Mouse (Mus musculus) ES-E14 (cell line): Measurements from ENCODE around the gene Usp21. TPM values are rescaled to one million over a fixed set of nuclear protein-coding genes. Genes with fewer than 3 reads are reported as not detected.
A peak's percentile ranks its signal among the peaks of the same experiment; 100 is the strongest.

Source experiments
- DNase-seq: peaks from one replicate; pipeline ENCODE4 v3.0.0-alpha.2; 2013; ENCODE audit warnings: low read depth, low spot score
- H3K27ac ChIP-seq: 2 replicates; pipeline ENCODE4 v1.5.1; 2012; ENCODE audit warnings: low read depth, mild to moderate bottlenecking, low read length, moderate library complexity, mixed read lengths; ENCODE audit not compliant: poor library complexity, insufficient read depth, severe bottlenecking
- H3K36me3 ChIP-seq: 2 replicates; pipeline ENCODE4 v1.6.1; 2012; ENCODE audit warnings: mild to moderate bottlenecking, low read length, moderate library complexity, mixed read lengths; ENCODE audit not compliant: control insufficient read depth, poor library complexity, insufficient read depth, severe bottlenecking
- H3K4me1 ChIP-seq, 2 experiments: fragments of 150-350 bp in 1 of 2; sonication (generic) in 1 of 2; 2 replicates each; pipeline ENCODE4 v1.6.1; 2012; ENCODE audit warnings: low read length in 2 of 2, mild to moderate bottlenecking in 1 of 2, mixed read lengths in 1 of 2; ENCODE audit not compliant: control insufficient read depth in 2 of 2, insufficient read depth in 2 of 2, poor library complexity in 1 of 2
- H3K4me3 ChIP-seq, 2 experiments: fragments of 150-350 bp in 1 of 2; sonication (generic) in 1 of 2; 2 replicates each; pipeline ENCODE4 v1.5.1; 2012; ENCODE audit warnings: low read length in 2 of 2, low read depth in 1 of 2, mild to moderate bottlenecking in 1 of 2, mixed read lengths in 1 of 2; ENCODE audit not compliant: insufficient read depth in 1 of 2, poor library complexity in 1 of 2, severe bottlenecking in 1 of 2
- H3K9ac ChIP-seq: 2 replicates; pipeline ENCODE4 v1.6.1; 2012; ENCODE audit warnings: low read depth, mild to moderate bottlenecking, low read length, mixed read lengths; ENCODE audit not compliant: poor library complexity, insufficient read depth, severe bottlenecking
- H3K9me3 ChIP-seq: fragments of 150-350 bp; sonication (generic); 2 replicates; pipeline ENCODE4 v1.6.1; 2012; ENCODE audit warnings: low read depth, mild to moderate bottlenecking, low read length; ENCODE audit not compliant: control insufficient read depth, insufficient read depth
- CHD2 ChIP-seq: IDR thresholded peaks from 2 replicates; pipeline ENCODE4 v1.6.1; 2014; ENCODE audit warnings: mild to moderate bottlenecking, low read depth, low read length, inconsistent platforms
- HCFC1 ChIP-seq: IDR thresholded peaks from 2 replicates; pipeline ENCODE4 v1.6.1; 2012; ENCODE audit warnings: low read length, inconsistent platforms, borderline replicate concordance; ENCODE audit not compliant: insufficient read depth
- MAFK ChIP-seq: IDR thresholded peaks from 2 replicates; pipeline ENCODE4 v1.6.1; 2014; ENCODE audit warnings: mild to moderate bottlenecking, low read depth, low read length, inconsistent platforms; ENCODE audit not compliant: insufficient read depth
- ZC3H11A ChIP-seq: IDR thresholded peaks from 2 replicates; pipeline ENCODE4 v1.6.1; 2012; ENCODE audit warnings: low read depth, mild to moderate bottlenecking, inconsistent platforms, low read length, borderline replicate concordance
- ZNF384 ChIP-seq: IDR thresholded peaks from 2 replicates; pipeline ENCODE4 v1.6.1; 2012; ENCODE audit warnings: low read depth, low read length, inconsistent platforms
- in situ Hi-C, 2 experiments: fragments of 600-800 bp; cut with MboI; formaldehyde crosslinking; loops; one replicate each; pipeline ENCODE4 v1.15.1; 2025; ENCODE audit warnings: low sequenced_read_pairs in 2 of 2, inconsistent platforms in 1 of 2; ENCODE audit not compliant: unreplicated experiment in 2 of 2
- total RNA-seq: library from RNA; depleted of rRNA; stranded (reverse); fragments of 300-350 nt; gene quantifications from 2 replicates; pipeline ENCODE4 v1.2.3, GENCODE M21; 2012; rRNA removed

The Usp21 gene
- total RNA-seq: 23.1 and 30.7 TPM in 2 replicates

DNA sequence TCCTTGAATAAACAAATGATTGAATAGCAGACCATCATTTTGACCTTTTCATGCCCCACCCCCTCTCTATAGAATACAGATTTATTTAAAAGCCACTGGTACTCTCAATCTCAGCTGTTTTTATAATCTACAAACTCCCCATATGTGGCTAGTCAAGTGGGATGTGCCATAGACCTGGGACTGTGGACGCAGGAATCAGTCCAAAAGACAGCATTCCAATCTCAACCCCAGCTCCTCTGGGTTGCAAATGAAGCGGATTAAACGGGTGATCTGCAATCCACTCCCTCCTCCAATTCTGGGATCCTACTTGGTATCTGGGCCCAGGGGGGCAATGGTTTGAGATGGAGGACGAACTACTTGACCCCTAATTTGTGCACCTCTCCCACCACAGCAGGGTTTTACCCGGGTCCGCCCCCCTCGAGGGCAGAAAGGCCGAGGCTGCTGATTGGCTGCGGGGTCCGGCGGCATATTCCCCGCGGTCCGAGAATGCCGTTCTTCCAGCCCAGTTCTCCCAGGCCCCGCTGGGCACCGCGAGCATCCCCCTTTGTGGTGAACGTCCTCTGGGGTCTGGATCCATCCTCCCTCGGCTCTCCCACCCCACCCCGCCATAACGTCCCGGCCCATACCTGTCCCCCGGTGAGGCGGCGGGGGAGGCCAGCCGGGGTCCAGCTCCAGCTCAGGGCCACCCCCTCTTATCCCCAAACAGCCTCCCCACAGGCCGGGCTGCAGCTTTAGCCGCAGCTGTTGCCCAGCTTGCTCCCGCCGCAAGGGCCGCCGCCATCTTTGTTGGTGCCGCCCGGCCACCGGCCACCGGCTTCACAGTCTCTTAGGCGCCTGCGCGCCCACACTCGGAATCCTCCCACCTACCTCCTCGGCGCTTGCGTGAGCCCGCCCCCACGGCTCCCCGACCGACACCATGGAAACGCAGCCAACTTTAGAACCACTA is at the start of gene Usp21:
Gene Usp21, minus strand, starts transcription at position 856 of the 946 bp plus-strand sequence.
- peak within 1 kb of the TSS; percentile 93 for H3K27ac ChIP-seq
- in situ Hi-C loops: no loop called here
- no peak for TF ChIP-seq ZC3H11A
- TF ChIP-seq HCFC1: peak; percentile 86
- H3K36me3 ChIP-seq: peaks cover 12% of the 10 kb centered on the region; the same call in 1 of the 2 replicates
- peak; percentile 82 for DNase-seq
- H3K4me3 ChIP-seq: peak within 1 kb of the TSS; percentile 87 to 97
- peaks cover 0 to 19% of the 10 kb centered on the region in 2 experiments; a peak in 2 of 4 replicates for H3K4me1 ChIP-seq
- no peaks in the 10 kb centered on the region for H3K9me3 ChIP-seq
- peak within 1 kb of the TSS; percentile 98 for H3K9ac ChIP-seq

GRCm38 (mm10) chr1:171330216-171330560 is 42.4 kb upstream of the Usp21 start:
- in situ Hi-C loops: no loop called here
- no peak for DNase-seq

GRCm38 (mm10) chr1:171329433-171330215 is 41.8 kb upstream of the Usp21 start:
- in situ Hi-C loops: no loop called here
- H3K27ac ChIP-seq: peak overlapping the region; percentile 99
- peaks cover 4% of the 10 kb centered on the region for H3K36me3 ChIP-seq
- TF ChIP-seq CHD2 (no peak), MAFK (no peak), HCFC1 (no peak), ZC3H11A (no peak), ZNF384 (no peak)
- H3K9ac ChIP-seq: peak overlapping the region; percentile 95
- peak overlapping the region; percentile 70 to 100 for H3K4me3 ChIP-seq
- peaks cover 2 to 13% of the 10 kb centered on the region in 2 experiments; a peak in 2 of 4 replicates for H3K4me1 ChIP-seq
- DNase-seq: peak; percentile 81
- H3K9me3 ChIP-seq: no peaks in the 10 kb centered on the region

More at GRCm38 (mm10) chr1:171330216-171330560, 42.4 kb upstream of the Usp21 start:
- Histone ChIP-seq H3K4me1 (peaks cover 2 to 13% of the 10 kb centered on the region in 2 experiments; a peak in 2 of 4 replicates), H3K9ac (peak overlapping the region; percentile 95), H3K9me3 (no peaks in the 10 kb centered on the region), H3K27ac (peak overlapping the region; percentile 99), H3K4me3 (peak overlapping the region; percentile 70 to 100), H3K36me3 (peaks cover 4% of the 10 kb centered on the region)
- TF ChIP-seq ZNF384: no peak

DNA sequence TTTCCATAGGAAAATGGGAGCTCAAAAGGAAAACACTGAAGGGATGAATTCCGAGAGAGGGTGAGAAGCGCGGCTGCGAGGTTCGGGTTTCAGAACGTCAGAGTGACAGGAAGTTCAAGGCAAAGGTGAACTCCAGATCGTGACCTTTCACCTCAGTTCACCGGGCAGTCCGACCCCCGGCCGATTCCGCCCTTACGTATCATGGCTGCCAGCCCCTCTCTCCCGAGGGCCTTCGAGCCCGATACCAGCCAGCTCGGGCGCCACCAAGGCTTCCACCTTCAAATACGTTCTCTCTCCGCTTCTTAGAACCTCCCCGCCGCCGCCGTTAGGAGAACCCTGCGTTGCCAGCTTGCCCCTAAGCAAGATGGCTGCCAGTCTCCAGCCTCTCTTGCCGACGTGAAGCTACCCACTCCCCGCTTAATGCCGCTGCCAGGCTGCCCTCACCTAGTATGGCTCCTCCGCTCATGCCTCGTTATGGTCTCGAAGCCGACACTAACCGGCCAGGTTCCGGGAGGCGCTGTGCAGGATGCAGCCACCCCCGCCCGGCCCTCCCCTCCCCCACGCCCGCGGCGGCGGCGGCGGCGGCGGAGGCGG is 41.1 kb upstream of the Usp21 start, which contains the start of gene Dedd:
Gene Dedd, plus strand, starts transcription at position 307 of the 594 bp plus-strand sequence.
- in situ Hi-C loops: no loop called here
- Histone ChIP-seq H3K9ac (peak within 1 kb of the TSS; percentile 95), H3K27ac (peak within 1 kb of the TSS; percentile 99), H3K9me3 (no peaks in the 10 kb centered on the region), H3K4me1 (peaks cover 2 to 11% of the 10 kb centered on the region in 2 experiments; a peak in 2 of 4 replicates), H3K36me3 (peaks cover 4% of the 10 kb centered on the region), H3K4me3 (peak within 1 kb of the TSS; percentile 70 to 100)
- TF ChIP-seq HCFC1 (peak; percentile 92), ZC3H11A (no peak), CHD2 (peak; percentile 38; the same call in 1 of the 2 replicates)
- DNase-seq: peak; percentile 70
